ENCODE assay signal across 8 mouse cellular contexts in genomic region chr11:120616617-120617294, GRCm38 (mm10). TPM values are rescaled to one million over a fixed set of nuclear protein-coding genes. Genes with fewer than 3 reads are reported as not detected.
DNase-seq lines count a peak whose midpoint lies in the region; ATAC-seq and TF ChIP-seq lines count a peak whose summit lies in the region.

No protein-coding gene starts in this region.

- peak overlapping the region; percentile 73 for H3K4me2 ChIP-seq in forebrain, postnatal 0 days (ENCODE audit: low read depth)
- H3K4me2 ChIP-seq in neural tube, embryonic 14.5 days (ENCODE audit: low read depth, low read length), result peak overlapping the region; percentile 82

- peak overlapping the region; percentile 92 for H3K9ac ChIP-seq in forebrain, postnatal 0 days
- H3K9ac ChIP-seq in neural tube, embryonic 14.5 days (replicated peaks; ENCODE audit: low read depth, low read length), result peak overlapping the region; percentile 74

- ATAC-seq in forebrain, postnatal 0 days, result no peak
- no peak for ATAC-seq in neural tube, embryonic 14.5 days (ENCODE audit: low read depth)

- no peak for TF ChIP-seq CTCF in thymus, adult 2 months (IDR thresholded peaks at IDR 0.05; ENCODE audit: borderline replicate concordance, control insufficient read depth, extremely low read depth, insufficient read depth, low read length, poor library complexity)
- no peak for TF ChIP-seq CTCF in forebrain, postnatal 0 days (IDR thresholded peaks at IDR 0.05; ENCODE audit: low read depth)

- H3K4me1 ChIP-seq in thymus, adult 2 months (replicated peaks; ENCODE audit: control insufficient read depth, insufficient read depth, low read length), result peaks cover 11% of the 10 kb centered on the region
- H3K4me1 ChIP-seq in forebrain, postnatal 0 days (ENCODE audit: insufficient read depth), result peaks cover 9% of the 10 kb centered on the region
- peaks cover 20% of the 10 kb centered on the region for H3K4me1 ChIP-seq in limb, embryonic 10.5 days
- H3K4me1 ChIP-seq in neural tube, embryonic 14.5 days (ENCODE audit: control insufficient read depth, insufficient read depth, low read length), result peaks cover 12% of the 10 kb centered on the region

- TF ChIP-seq POLR2A in thymus, adult 2 months (IDR thresholded peaks at IDR 0.05; ENCODE audit: control insufficient read depth, extremely low read depth, insufficient read depth, low read length, poor library complexity), result no peak

- peak overlapping the region; percentile 73 for H3K4me3 ChIP-seq in thymus, adult 2 months (ENCODE audit: control insufficient read depth, insufficient read depth, low read length)
- peak overlapping the region; percentile 86 for H3K4me3 ChIP-seq in forebrain, postnatal 0 days (ENCODE audit: low read depth, low read length)
- peak overlapping the region; percentile 85 for H3K4me3 ChIP-seq in limb, embryonic 10.5 days
- peak overlapping the region; percentile 72 for H3K4me3 ChIP-seq in neural tube, embryonic 14.5 days (ENCODE audit: low read depth, low read length)

- 63% methylated on average over 4 of the region's 4 CpGs for WGBS in thymus, adult 2 months
- WGBS in forebrain, postnatal 0 days, result 52% methylated on average over 4 of the region's 4 CpGs
- 51% methylated on average over 4 of the region's 4 CpGs for WGBS in limb, embryonic 10.5 days
- 54% methylated on average over 4 of the region's 4 CpGs for WGBS in neural tube, embryonic 14.5 days

- H3K27me3 ChIP-seq in thymus, adult 2 months (ENCODE audit: control insufficient read depth, insufficient read depth, low read length), result no peaks in the 10 kb centered on the region
- no peaks in the 10 kb centered on the region for H3K27me3 ChIP-seq in forebrain, postnatal 0 days (ENCODE audit: insufficient read depth, low read length)
- no peaks in the 10 kb centered on the region for H3K27me3 ChIP-seq in limb, embryonic 10.5 days (ENCODE audit: low read depth, poor library complexity, severe bottlenecking)
- no peaks in the 10 kb centered on the region for H3K27me3 ChIP-seq in neural tube, embryonic 14.5 days (ENCODE audit: control insufficient read depth, insufficient read depth, low read length)

- H3K9me3 ChIP-seq in forebrain, postnatal 0 days (ENCODE audit: low read length), result no peaks in the 10 kb centered on the region
- no peaks in the 10 kb centered on the region for H3K9me3 ChIP-seq in limb, embryonic 10.5 days (replicated peaks)
- no peaks in the 10 kb centered on the region for H3K9me3 ChIP-seq in neural tube, embryonic 14.5 days (ENCODE audit: control insufficient read depth, low read length)

- no peak for DNase-seq in thymus, adult 2 months
- DNase-seq in thymus, postnatal 10 days (ENCODE audit: low spot score in 2 of 2), result no peak
- DNase-seq in forebrain, postnatal 0 days, result no peak
- DNase-seq in limb, embryonic 10.5 days (ENCODE audit: low spot score), result no peak
- no peak for DNase-seq in thymus, adult 18-20 months
- DNase-seq in gastrocnemius, postnatal 25 days, result no peak
- no peak for DNase-seq in embryo, embryonic 11 days

- no peak overlapping the region for H3K27ac ChIP-seq in thymus, adult 2 months (ENCODE audit: control insufficient read depth, insufficient read depth, low read length)
- peak overlapping the region; percentile 74 for H3K27ac ChIP-seq in forebrain, postnatal 0 days (ENCODE audit: low read depth, low read length)
- peak overlapping the region; percentile 90 for H3K27ac ChIP-seq in limb, embryonic 10.5 days
- H3K27ac ChIP-seq in neural tube, embryonic 14.5 days (ENCODE audit: low read depth, low read length), result no peak overlapping the region; the same call in 1 of the 2 replicates

- H3K36me3 ChIP-seq in thymus, adult 2 months (ENCODE audit: control insufficient read depth, insufficient read depth, low read length), result peaks cover 18% of the 10 kb centered on the region
- H3K36me3 ChIP-seq in forebrain, postnatal 0 days (ENCODE audit: insufficient read depth), result peaks cover 62% of the 10 kb centered on the region
- peaks cover 81% of the 10 kb centered on the region for H3K36me3 ChIP-seq in limb, embryonic 10.5 days
- H3K36me3 ChIP-seq in neural tube, embryonic 14.5 days (ENCODE audit: control insufficient read depth, insufficient read depth, low read length), result peaks cover 34% of the 10 kb centered on the region

RNA-seq across cellular contexts. Expression of gene Pcyt2, which starts 1.0 kb away (rescaled TPM):
- polyA plus RNA-seq in thymus, adult 2 months (2012; rRNA removed), result 247 and 260 TPM in 2 replicates
- 102 and 129 TPM in 2 replicates for total RNA-seq in forebrain, postnatal 0 days (2014; rRNA removed)
- polyA plus RNA-seq in forebrain, postnatal 0 days (2015; fragmentation: Nextera tagmentation; extraction: Ambion mirVana), result 107 and 117 TPM in 2 replicates
- 161 and 169 TPM in 2 replicates for polyA plus RNA-seq in limb, embryonic 10.5 days (2016; fragmentation: Nextera tagmentation; extraction: Ambion mirVana)
- polyA plus RNA-seq in neural tube, embryonic 14.5 days (2014; fragmentation: Nextera tagmentation; extraction: Ambion mirVana), result 170 and 187 TPM in 2 replicates
- total RNA-seq in gastrocnemius, postnatal 25 days (2021), result 10 to 100 TPM; 30.7 to 34.7 TPM

RNA-seq across cellular contexts. Expression of gene Sirt7, which starts 8.3 kb away (rescaled TPM):
- 169 and 184 TPM in 2 replicates for polyA plus RNA-seq in thymus, adult 2 months (2012; rRNA removed)
- 48.7 and 51.8 TPM in 2 replicates for total RNA-seq in forebrain, postnatal 0 days (2014; rRNA removed)
- 37.4 and 40.7 TPM in 2 replicates for polyA plus RNA-seq in forebrain, postnatal 0 days (2015; fragmentation: Nextera tagmentation; extraction: Ambion mirVana)
- polyA plus RNA-seq in limb, embryonic 10.5 days (2016; fragmentation: Nextera tagmentation; extraction: Ambion mirVana), result 27.2 and 28.8 TPM in 2 replicates
- 42.8 and 48.2 TPM in 2 replicates for polyA plus RNA-seq in neural tube, embryonic 14.5 days (2014; fragmentation: Nextera tagmentation; extraction: Ambion mirVana)
- 1 to 10 TPM; 4.3 to 7.2 TPM for total RNA-seq in gastrocnemius, postnatal 25 days (2021)

RNA-seq across cellular contexts. Expression of gene Npb, which starts 8.5 kb away (rescaled TPM):
- 2.2 and 2.8 TPM in 2 replicates for polyA plus RNA-seq in thymus, adult 2 months (2012; rRNA removed)
- not detected in 2 replicates for total RNA-seq in forebrain, postnatal 0 days (2014; rRNA removed)
- polyA plus RNA-seq in forebrain, postnatal 0 days (2015; fragmentation: Nextera tagmentation; extraction: Ambion mirVana), result 0.42 and 0.80 TPM in 2 replicates
- 0.56 TPM in 1 of 2 replicates, not detected in the other for polyA plus RNA-seq in limb, embryonic 10.5 days (2016; fragmentation: Nextera tagmentation; extraction: Ambion mirVana)
- polyA plus RNA-seq in neural tube, embryonic 14.5 days (2014; fragmentation: Nextera tagmentation; extraction: Ambion mirVana), result 1.3 TPM in 1 of 2 replicates, not detected in the other
- not detected for total RNA-seq in gastrocnemius, postnatal 25 days (2021)

RNA-seq across cellular contexts. Expression of gene Mafg, which starts 16.6 kb away (rescaled TPM):
- 33.6 and 35.5 TPM in 2 replicates for polyA plus RNA-seq in thymus, adult 2 months (2012; rRNA removed)
- total RNA-seq in forebrain, postnatal 0 days (2014; rRNA removed), result 37.5 and 40.1 TPM in 2 replicates
- polyA plus RNA-seq in forebrain, postnatal 0 days (2015; fragmentation: Nextera tagmentation; extraction: Ambion mirVana), result 24.6 and 39.7 TPM in 2 replicates
- 25.9 and 28.1 TPM in 2 replicates for polyA plus RNA-seq in limb, embryonic 10.5 days (2016; fragmentation: Nextera tagmentation; extraction: Ambion mirVana)
- 30.5 and 36.8 TPM in 2 replicates for polyA plus RNA-seq in neural tube, embryonic 14.5 days (2014; fragmentation: Nextera tagmentation; extraction: Ambion mirVana)
- total RNA-seq in gastrocnemius, postnatal 25 days (2021), result 10 to 100 TPM; 41.8 to 47.1 TPM

RNA-seq across cellular contexts. Expression of gene Anapc11, which starts 18.5 kb away (rescaled TPM):
- 127 and 140 TPM in 2 replicates for polyA plus RNA-seq in thymus, adult 2 months (2012; rRNA removed)
- total RNA-seq in forebrain, postnatal 0 days (2014; rRNA removed), result 54.2 and 64.2 TPM in 2 replicates
- polyA plus RNA-seq in forebrain, postnatal 0 days (2015; fragmentation: Nextera tagmentation; extraction: Ambion mirVana), result 207 and 226 TPM in 2 replicates
- polyA plus RNA-seq in limb, embryonic 10.5 days (2016; fragmentation: Nextera tagmentation; extraction: Ambion mirVana), result 201 and 207 TPM in 2 replicates
- polyA plus RNA-seq in neural tube, embryonic 14.5 days (2014; fragmentation: Nextera tagmentation; extraction: Ambion mirVana), result 209 and 236 TPM in 2 replicates
- total RNA-seq in gastrocnemius, postnatal 25 days (2021), result 10 to 100 TPM; 50.7 to 51.6 TPM

Comparison
In these comparisons a context has a peak if more than half of its experiments do, and no peak if none do; other contexts are left out.
1. H3K27ac ChIP-seq: peak in forebrain, postnatal 0 days (single experiment) and limb, embryonic 10.5 days (single experiment); none in thymus, adult 2 months (single experiment) and neural tube, embryonic 14.5 days (single experiment).
2. Peak in every context shown above with its lines, with median percentiles within 50 percentile points of each other: H3K4me3 ChIP-seq.